Mouse (Mus musculus) ES-Bruce4 (cell line): ENCODE measurements at regions not wholly inside any gene's neighbourhood (a gene's known extent, or its start where the extent isn't known, plus 50 kb on each side); places are given as distances from the start of the nearest gene placed in this dataset.

Experiments used
- H3K27ac ChIP-seq: 2 replicates; pipeline ENCODE4 v1.5.1; 2012; ENCODE audit warnings: low read length, inconsistent platforms; ENCODE audit not compliant: insufficient read depth
- H3K27me3 ChIP-seq: 2 replicates; pipeline ENCODE4 v1.6.1; 2012; ENCODE audit warnings: mild to moderate bottlenecking, low read length, inconsistent platforms; ENCODE audit not compliant: control insufficient read depth, poor library complexity, insufficient read depth, severe bottlenecking
- H3K36me3 ChIP-seq: 2 replicates; pipeline ENCODE4 v1.6.1; 2012; ENCODE audit warnings: inconsistent platforms, mild to moderate bottlenecking, low read length, moderate library complexity; ENCODE audit not compliant: control insufficient read depth, poor library complexity, insufficient read depth, severe bottlenecking
- H3K4me1 ChIP-seq: one replicate; pipeline ENCODE4 v1.8.1; 2011; ENCODE audit warnings: low read length; ENCODE audit not compliant: control insufficient read depth, insufficient read depth
- H3K4me3 ChIP-seq: 2 replicates; pipeline ENCODE4 v1.5.1; 2011; ENCODE audit warnings: low read depth, mild to moderate bottlenecking, low read length
- H3K9ac ChIP-seq: 2 replicates; pipeline ENCODE4 v1.6.1; 2012; ENCODE audit warnings: low read depth, mild to moderate bottlenecking, inconsistent platforms; ENCODE audit not compliant: poor library complexity, severe bottlenecking
- H3K9me3 ChIP-seq: replicated peaks from 2 replicates; pipeline ENCODE4 v1.6.1; 2012; ENCODE audit warnings: mild to moderate bottlenecking, low read length, inconsistent platforms; ENCODE audit not compliant: control insufficient read depth, poor library complexity, insufficient read depth, severe bottlenecking
- CTCF ChIP-seq: IDR thresholded peaks from one replicate; pipeline ENCODE4 v1.8.1; 2011; ENCODE audit warnings: low read depth, low read length
- EP300 ChIP-seq: IDR thresholded peaks from 2 replicates; pipeline ENCODE4 v1.6.1; 2011; ENCODE audit warnings: low read depth, low read length; ENCODE audit not compliant: insufficient read depth
- POLR2A ChIP-seq: IDR thresholded peaks from one replicate; pipeline ENCODE4 v1.8.1; 2011; ENCODE audit warnings: low read length; ENCODE audit not compliant: insufficient read depth

GRCm38 (mm10) chr12:9091951-9092350, 62.2 kb downstream of the Ttc32 start:
- TF ChIP-seq EP300 (no peak), POLR2A (no peak), CTCF (no peak)
- no peaks in the 10 kb centered on the region for H3K4me1 ChIP-seq
- H3K27ac ChIP-seq = no peak overlapping the region
- H3K4me3 ChIP-seq = no peak overlapping the region
- H3K36me3 ChIP-seq = no peaks in the 10 kb centered on the region
- H3K9me3 ChIP-seq = no peaks in the 10 kb centered on the region
- no peak overlapping the region for H3K9ac ChIP-seq
- no peaks in the 10 kb centered on the region for H3K27me3 ChIP-seq

DNA sequence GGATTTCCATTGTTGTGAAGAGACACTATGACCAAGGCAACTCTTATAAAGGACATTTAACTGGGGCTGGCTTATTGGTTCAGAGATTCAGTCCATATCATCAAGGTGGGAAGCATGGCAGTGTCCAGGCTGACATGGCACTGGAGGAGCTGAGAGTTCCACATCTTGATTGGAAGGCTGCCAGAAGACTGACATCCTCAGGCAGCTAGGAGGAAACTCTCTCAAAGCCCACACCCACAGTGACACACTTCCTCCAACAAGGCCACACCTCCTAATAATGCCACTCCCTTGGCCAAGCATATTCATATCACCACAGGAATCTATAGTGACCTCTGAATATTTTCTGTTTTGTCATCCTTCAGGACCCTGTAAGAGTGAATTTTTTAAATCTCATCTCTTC, 65.3 kb downstream of the Ttc32 start:
- TF ChIP-seq CTCF (no peak), POLR2A (no peak), EP300 (no peak)
- Histone ChIP-seq H3K4me1 (no peaks in the 10 kb centered on the region), H3K27me3 (no peaks in the 10 kb centered on the region), H3K9ac (no peak overlapping the region), H3K36me3 (no peaks in the 10 kb centered on the region), H3K27ac (no peak overlapping the region), H3K4me3 (no peak overlapping the region), H3K9me3 (no peaks in the 10 kb centered on the region)

- Histone ChIP-seq H3K27ac (no peak overlapping the region), H3K4me1 (no peaks in the 10 kb centered on the region), H3K27me3 (no peaks in the 10 kb centered on the region), H3K4me3 (no peak overlapping the region), H3K9ac (no peak overlapping the region), H3K36me3 (no peaks in the 10 kb centered on the region), H3K9me3 (no peaks in the 10 kb centered on the region)
- TF ChIP-seq EP300 (no peak), CTCF (no peak), POLR2A (no peak)
Observed at GRCm38 (mm10) chr12:9106416-9106815, 76.6 kb downstream of the Ttc32 start.

DNA sequence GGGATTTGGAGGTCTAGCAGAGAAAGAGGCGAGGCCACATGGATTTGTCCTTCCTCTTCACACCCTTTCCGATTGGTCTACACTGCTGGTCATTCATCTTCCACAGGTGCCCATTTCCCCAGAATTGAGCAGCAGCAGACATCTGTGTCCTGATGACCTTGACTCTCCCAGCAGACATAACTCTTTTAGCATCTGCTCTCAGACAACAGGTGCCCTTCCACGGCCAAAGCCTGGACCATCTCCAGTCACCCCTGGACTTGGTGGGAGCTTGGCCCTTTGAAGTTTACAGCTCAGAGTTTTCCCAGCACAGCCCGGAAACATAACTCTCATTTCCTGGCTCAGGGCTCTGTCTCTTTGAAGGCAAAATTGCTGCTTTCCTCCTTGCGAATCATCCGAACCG, 80.0 kb downstream of the Ttc32 start:
- Histone ChIP-seq H3K4me1 (no peaks in the 10 kb centered on the region), H3K9me3 (no peaks in the 10 kb centered on the region), H3K27me3 (no peaks in the 10 kb centered on the region), H3K9ac (no peak overlapping the region), H3K36me3 (no peaks in the 10 kb centered on the region), H3K4me3 (no peak overlapping the region), H3K27ac (no peak overlapping the region)
- no peak for TF ChIP-seq EP300
- no peak for TF ChIP-seq CTCF
- TF ChIP-seq POLR2A = no peak

- no peak for TF ChIP-seq POLR2A
- TF ChIP-seq EP300 = no peak
- no peak for TF ChIP-seq CTCF
- Histone ChIP-seq H3K36me3 (no peaks in the 10 kb centered on the region), H3K27me3 (no peaks in the 10 kb centered on the region), H3K9ac (no peak overlapping the region), H3K27ac (no peak overlapping the region), H3K4me1 (no peaks in the 10 kb centered on the region), H3K9me3 (no peaks in the 10 kb centered on the region), H3K4me3 (no peak overlapping the region)
Observed at GRCm38 (mm10) chr12:9112161-9112674, 82.4 kb downstream of the Ttc32 start.

GRCm38 (mm10) chr12:9113652-9114051, 83.9 kb downstream of the Ttc32 start:
- TF ChIP-seq EP300 = no peak
- no peak for TF ChIP-seq CTCF
- TF ChIP-seq POLR2A = no peak
- Histone ChIP-seq H3K9me3 (no peaks in the 10 kb centered on the region), H3K4me1 (no peaks in the 10 kb centered on the region), H3K27me3 (no peaks in the 10 kb centered on the region), H3K4me3 (no peak overlapping the region), H3K9ac (no peak overlapping the region), H3K27ac (no peak overlapping the region), H3K36me3 (no peaks in the 10 kb centered on the region)
